Mouse (Mus musculus): Measurements from ENCODE around the gene Sec16b. TPM values are rescaled to one million over a fixed set of nuclear protein-coding genes. Genes with fewer than 3 reads are reported as not detected.

Sec16b gene
- polyA plus RNA-seq, 1 experiment from 2014 or later, result 1.0 TPM

DNA sequence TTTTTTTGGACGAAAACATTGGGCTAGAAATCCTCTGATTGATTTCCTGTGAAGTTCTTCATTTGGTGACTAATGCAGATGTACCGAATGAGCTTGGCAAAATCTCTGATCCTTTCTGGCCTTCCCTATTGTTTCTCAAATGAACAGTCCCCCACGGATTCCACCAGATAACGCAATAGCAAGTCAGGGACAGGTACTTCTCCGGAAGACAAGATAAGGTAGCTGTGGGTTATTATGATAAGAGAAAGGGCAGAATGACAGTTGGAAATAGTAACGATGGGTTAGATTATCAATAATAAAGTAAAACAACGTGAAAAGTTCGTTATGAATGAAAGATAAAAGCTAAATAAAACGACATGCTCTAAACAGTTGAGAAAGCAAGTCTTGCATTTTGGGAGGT lies 7.0 kb downstream of the Sec16b start:
- Histone ChIP-seq H3K9ac (no peak overlapping the region), H3K36me3 (no peaks in the 10 kb centered on the region), H3K4me3 (no peak overlapping the region), H3K4me2 (no peak overlapping the region), H3K4me1 (replicated peaks) (peaks cover 19% of the 10 kb centered on the region), H3K27ac (ENCODE audit: poor library complexity, severe bottlenecking) (no peak overlapping the region), H3K9me3 (replicated peaks) (no peaks in the 10 kb centered on the region), H3K27me3 (replicated peaks) (no peaks in the 10 kb centered on the region)
- ATAC-seq (ENCODE audit: insufficient number of reproducible peaks, low FRiP score), result no peak
- WGBS, result 45% methylated on average over 9 of the region's 9 CpGs

DNA sequence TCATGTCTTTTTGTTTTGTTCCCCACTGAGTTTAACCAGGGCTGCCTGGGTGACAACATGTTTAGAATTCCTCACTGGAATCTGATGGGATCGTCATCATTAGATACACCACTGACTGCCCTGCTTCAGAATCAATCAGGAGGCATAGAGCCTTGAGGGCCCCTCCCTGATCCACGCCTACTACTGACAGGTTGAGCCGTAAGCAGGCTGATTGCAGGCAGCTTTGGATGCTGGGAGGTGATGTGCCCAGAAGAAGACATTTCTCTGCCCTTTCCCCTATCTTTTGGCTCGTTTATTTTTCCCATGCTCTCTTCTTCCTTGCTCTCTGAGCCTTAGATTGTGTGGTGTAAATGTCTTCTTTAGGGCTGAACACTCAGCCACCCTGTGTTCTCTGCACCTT lies 7.8 kb downstream of the Sec16b start:
- Histone ChIP-seq H3K9me3 (replicated peaks) (no peaks in the 10 kb centered on the region), H3K4me2 (no peak overlapping the region), H3K4me3 (no peak overlapping the region), H3K36me3 (no peaks in the 10 kb centered on the region), H3K27me3 (replicated peaks) (no peaks in the 10 kb centered on the region), H3K9ac (no peak overlapping the region), H3K27ac (ENCODE audit: poor library complexity, severe bottlenecking) (no peak overlapping the region), H3K4me1 (replicated peaks) (peaks cover 20% of the 10 kb centered on the region)
- WGBS, result 56% methylated on average over 4 of the region's 4 CpGs
- ATAC-seq (ENCODE audit: insufficient number of reproducible peaks, low FRiP score), result no peak

DNA sequence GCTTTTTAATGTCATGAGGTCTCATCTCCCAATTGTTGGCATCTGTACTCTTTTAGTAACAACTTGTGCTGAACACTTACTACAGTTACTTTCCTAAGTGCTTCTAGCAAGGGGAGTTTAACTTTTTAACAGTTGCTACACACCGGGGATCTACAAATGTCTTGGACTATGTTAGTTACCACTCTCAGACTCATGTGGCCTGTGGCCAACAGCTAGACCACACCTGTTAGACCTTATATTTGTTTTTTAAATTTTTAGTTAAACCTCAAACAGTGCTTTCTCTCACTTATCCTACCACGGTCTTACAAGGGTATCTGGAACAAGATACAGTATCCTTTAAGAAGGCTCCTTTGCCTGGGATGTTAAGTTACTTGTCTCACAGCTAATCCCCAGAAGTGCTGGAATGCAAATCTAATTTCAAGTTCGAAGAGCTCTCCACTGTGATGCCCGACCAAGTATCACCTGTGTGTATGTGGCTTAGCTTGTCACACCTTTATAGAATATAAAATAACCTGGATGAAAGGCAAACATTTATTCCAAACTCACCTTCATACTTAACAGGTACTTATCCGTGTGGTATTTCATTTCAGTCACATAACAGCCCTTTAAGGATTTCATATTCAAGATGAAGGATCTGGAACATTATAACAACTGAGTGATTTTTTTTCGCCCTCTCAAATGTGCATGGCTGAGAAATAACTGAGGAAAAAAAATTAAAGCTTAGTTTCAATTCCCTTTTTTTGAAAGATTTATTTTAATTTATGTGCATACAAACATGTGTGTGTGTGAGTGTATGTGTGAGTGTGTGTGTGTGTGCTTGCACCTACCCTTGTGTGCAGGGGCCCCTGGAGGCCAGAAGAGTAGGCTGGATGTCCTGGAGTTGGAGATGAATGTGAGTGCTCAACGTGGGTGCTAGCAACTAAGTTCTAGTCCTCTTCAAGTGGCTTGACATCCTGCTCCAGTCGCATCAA lies 10.6 kb downstream of the Sec16b start:
- ATAC-seq (ENCODE audit: insufficient number of reproducible peaks, low FRiP score), result no peak
- 77% methylated on average over 8 of the region's 8 CpGs for WGBS
- no peaks in the 10 kb centered on the region for H3K27me3 ChIP-seq (replicated peaks)

DNA sequence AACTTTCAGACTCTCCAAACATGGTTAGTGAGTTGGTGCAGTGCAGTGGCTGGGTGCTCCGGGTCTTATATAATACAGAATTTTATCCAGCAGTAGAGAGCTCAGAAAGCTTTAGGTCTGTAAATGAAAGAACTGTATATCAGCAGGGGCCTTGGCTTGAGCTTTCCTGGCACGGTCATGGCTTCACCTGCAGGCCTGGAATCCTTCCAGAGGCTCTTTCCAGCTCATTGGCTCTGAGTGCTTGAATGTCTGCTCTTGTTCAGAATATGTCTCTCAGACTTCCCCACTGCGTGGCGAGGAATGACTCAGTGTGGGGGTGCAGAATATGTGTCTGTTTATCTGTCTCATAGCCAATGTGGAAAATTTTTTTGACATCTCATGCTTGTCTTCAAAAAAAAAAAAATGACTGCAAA lies 11.6 kb downstream of the Sec16b start:
- peaks cover 3% of the 10 kb centered on the region; the same call in 1 of the 2 replicates for H3K4me1 ChIP-seq (replicated peaks)
- no peaks in the 10 kb centered on the region for H3K27me3 ChIP-seq (replicated peaks)
- whole genome bisulfite sequencing, result 40% methylated on average over 4 of the region's 4 CpGs
- no peak overlapping the region for H3K4me2 ChIP-seq
- H3K36me3 ChIP-seq, result no peaks in the 10 kb centered on the region
- ATAC-seq (ENCODE audit: insufficient number of reproducible peaks, low FRiP score), result no peak
- H3K9me3 ChIP-seq (replicated peaks), result no peaks in the 10 kb centered on the region
- H3K27ac ChIP-seq (ENCODE audit: poor library complexity, severe bottlenecking), result no peak overlapping the region
- no peak overlapping the region for H3K4me3 ChIP-seq
- H3K9ac ChIP-seq, result no peak overlapping the region

More for the DNA sequence above, 10.6 kb downstream of the Sec16b start:
- Histone ChIP-seq H3K4me3 (no peak overlapping the region), H3K9ac (no peak overlapping the region), H3K27ac (ENCODE audit: poor library complexity, severe bottlenecking) (no peak overlapping the region), H3K4me1 (replicated peaks) (peaks cover 8% of the 10 kb centered on the region; the same call in 1 of the 2 replicates), H3K9me3 (replicated peaks) (no peaks in the 10 kb centered on the region), H3K4me2 (no peak overlapping the region), H3K36me3 (no peaks in the 10 kb centered on the region)

DNA sequence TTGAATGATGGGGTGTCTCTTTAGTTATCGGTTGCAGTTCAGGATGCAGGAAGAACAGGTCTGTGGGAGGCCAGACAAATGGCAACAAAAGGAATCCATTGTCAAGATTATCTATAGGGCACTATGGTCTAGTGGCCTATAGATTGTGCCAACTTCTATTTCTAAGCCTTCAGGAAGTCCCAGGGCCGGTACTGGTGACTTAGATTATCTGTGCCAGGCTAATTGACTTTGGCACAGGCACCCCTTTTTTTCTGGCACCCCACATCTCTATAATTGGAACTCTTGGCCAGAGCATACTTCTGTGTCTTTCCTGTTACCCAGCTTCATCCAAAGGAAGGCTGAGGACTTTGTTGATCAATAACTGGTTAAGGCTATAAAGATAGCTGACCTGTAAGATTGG lies 12.9 kb downstream of the Sec16b start:
- H3K27ac ChIP-seq (ENCODE audit: poor library complexity, severe bottlenecking), result no peak overlapping the region

DNA sequence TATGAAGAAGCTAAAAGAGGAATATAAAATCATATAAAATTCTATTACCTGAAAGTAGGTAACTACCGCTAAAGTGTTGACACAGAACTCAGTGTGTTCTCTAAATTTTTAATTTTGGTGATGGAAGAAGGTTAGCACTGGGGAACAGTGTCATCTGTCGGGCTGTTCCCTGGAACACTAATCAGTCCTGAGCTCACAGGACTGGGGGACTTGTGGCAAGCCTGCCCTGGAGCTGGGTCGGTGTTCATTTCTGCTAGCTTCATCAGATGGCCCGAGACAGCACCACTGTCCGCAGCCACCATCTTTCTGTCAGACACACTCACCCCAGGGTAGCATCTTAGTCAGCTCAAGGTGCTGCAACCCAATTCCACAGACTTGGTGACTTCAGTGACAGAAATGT lies 15.8 kb downstream of the Sec16b start:
- no peak overlapping the region for H3K4me3 ChIP-seq
- no peak for ATAC-seq (ENCODE audit: insufficient number of reproducible peaks, low FRiP score)
- H3K9ac ChIP-seq, result no peak overlapping the region
- no peaks in the 10 kb centered on the region for H3K9me3 ChIP-seq (replicated peaks)
- no peak overlapping the region for H3K27ac ChIP-seq (ENCODE audit: poor library complexity, severe bottlenecking)
- no peak overlapping the region for H3K4me2 ChIP-seq
- WGBS, result 85% methylated on average over 5 of the region's 5 CpGs
- no peaks in the 10 kb centered on the region for H3K36me3 ChIP-seq
- H3K4me1 ChIP-seq (replicated peaks), result peaks cover 3% of the 10 kb centered on the region; the same call in 1 of the 2 replicates
- H3K27me3 ChIP-seq (replicated peaks), result no peaks in the 10 kb centered on the region

More for the DNA sequence above, 12.9 kb downstream of the Sec16b start:
- no peaks in the 10 kb centered on the region for H3K9me3 ChIP-seq (replicated peaks)
- H3K9ac ChIP-seq, result no peak overlapping the region
- H3K4me3 ChIP-seq, result no peak overlapping the region
- peaks cover 3% of the 10 kb centered on the region; the same call in 1 of the 2 replicates for H3K4me1 ChIP-seq (replicated peaks)
- H3K27me3 ChIP-seq (replicated peaks), result no peaks in the 10 kb centered on the region
- no peaks in the 10 kb centered on the region for H3K36me3 ChIP-seq
- no peak for ATAC-seq (ENCODE audit: insufficient number of reproducible peaks, low FRiP score)
- H3K4me2 ChIP-seq, result no peak overlapping the region
- WGBS, result 59% methylated on average over 2 of the region's 2 CpGs

DNA sequence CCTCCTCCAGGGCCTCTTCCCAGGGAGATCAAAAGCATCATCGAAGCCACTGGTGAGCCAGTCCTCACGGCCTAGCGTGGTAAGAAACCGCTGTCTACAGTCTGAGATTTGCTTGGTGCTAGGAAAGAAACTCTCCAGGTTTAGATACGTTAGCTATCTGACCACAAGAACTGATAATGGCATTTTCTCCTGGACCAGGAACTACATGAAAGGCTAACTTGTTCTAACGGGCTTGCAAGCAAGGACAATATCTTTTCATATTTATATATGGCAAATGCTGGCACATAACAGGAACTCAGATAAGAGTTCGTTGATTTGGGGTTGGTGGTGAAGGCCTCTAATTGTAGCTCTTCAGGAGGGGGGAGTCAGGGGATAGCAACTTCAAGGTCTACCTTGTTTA lies 18.2 kb downstream of the Sec16b start:
- Histone ChIP-seq H3K4me3 (no peak overlapping the region), H3K4me2 (no peak overlapping the region), H3K27me3 (replicated peaks) (no peaks in the 10 kb centered on the region), H3K4me1 (replicated peaks) (no peaks in the 10 kb centered on the region), H3K27ac (ENCODE audit: poor library complexity, severe bottlenecking) (no peak overlapping the region), H3K9ac (no peak overlapping the region), H3K36me3 (no peaks in the 10 kb centered on the region), H3K9me3 (replicated peaks) (no peaks in the 10 kb centered on the region)
- 56% methylated on average over 7 of the region's 7 CpGs for WGBS
- no peak for ATAC-seq (ENCODE audit: insufficient number of reproducible peaks, low FRiP score)

DNA sequence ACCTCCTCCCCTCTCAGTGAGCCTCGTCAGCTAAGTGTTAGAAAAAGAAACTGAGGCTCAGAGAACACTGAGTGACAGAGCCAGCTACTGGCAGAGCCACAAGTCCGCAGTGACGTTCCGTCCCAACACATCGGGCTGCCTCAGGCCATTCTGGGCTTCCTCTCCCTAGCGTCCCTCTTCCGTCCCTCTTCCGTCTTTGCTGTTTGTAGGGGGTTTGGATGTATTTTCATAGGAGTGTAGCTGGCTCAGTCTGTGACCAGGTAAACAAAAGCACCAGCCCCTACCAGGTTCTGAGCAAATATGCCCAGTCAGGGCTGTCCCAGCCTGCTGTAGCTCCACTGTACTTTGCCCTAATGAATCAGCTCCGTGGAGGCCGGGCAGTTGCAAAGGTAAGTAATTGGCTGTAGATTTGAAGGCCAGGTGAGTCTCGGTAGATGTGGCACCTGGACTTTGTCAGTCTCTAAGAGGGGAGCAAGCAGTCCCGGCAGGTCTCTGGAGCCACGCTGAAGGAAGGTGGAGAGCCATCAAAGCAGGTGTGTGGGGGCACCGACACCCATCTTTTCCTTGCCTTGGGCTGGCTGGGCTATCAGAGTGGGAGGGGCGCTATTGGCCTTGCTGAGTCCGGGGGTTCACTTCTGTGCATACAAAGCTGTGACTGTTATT lies 19.3 kb downstream of the Sec16b start:
- Histone ChIP-seq H3K27me3 (replicated peaks) (no peaks in the 10 kb centered on the region), H3K9me3 (replicated peaks) (no peaks in the 10 kb centered on the region), H3K4me3 (no peak overlapping the region), H3K36me3 (no peaks in the 10 kb centered on the region), H3K9ac (no peak overlapping the region), H3K27ac (ENCODE audit: poor library complexity, severe bottlenecking) (no peak overlapping the region), H3K4me1 (replicated peaks) (no peaks in the 10 kb centered on the region), H3K4me2 (no peak overlapping the region)
- no peak for ATAC-seq (ENCODE audit: insufficient number of reproducible peaks, low FRiP score)
- WGBS, result 86% methylated on average over 16 of the region's 16 CpGs

DNA sequence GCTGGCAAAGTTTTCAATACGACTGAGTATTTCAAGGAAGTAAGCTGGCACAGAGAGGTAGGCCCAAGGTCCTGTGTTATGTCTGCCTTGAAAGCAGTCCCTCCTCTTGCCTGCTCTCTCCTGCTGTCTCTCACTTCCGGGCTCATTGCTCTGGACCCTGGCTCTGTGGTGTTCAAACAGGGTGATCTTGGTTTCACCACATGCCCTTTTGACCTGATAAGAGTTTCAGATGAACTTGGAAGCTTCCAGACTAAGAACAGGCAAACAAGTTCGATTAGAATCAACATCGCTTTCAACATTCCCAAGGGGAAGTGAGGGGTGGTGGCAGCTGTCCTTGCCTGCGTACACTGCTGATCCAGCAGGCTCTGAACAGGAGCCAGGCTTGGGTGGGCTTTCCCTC lies 20.1 kb downstream of the Sec16b start:
- Histone ChIP-seq H3K4me1 (replicated peaks) (no peaks in the 10 kb centered on the region), H3K4me3 (no peak overlapping the region), H3K4me2 (no peak overlapping the region), H3K27me3 (replicated peaks) (no peaks in the 10 kb centered on the region), H3K27ac (ENCODE audit: poor library complexity, severe bottlenecking) (no peak overlapping the region), H3K9ac (no peak overlapping the region), H3K9me3 (replicated peaks) (no peaks in the 10 kb centered on the region), H3K36me3 (no peaks in the 10 kb centered on the region)
- ATAC-seq (ENCODE audit: insufficient number of reproducible peaks, low FRiP score), result no peak
- WGBS, result 54% methylated on average over 5 of the region's 5 CpGs

DNA sequence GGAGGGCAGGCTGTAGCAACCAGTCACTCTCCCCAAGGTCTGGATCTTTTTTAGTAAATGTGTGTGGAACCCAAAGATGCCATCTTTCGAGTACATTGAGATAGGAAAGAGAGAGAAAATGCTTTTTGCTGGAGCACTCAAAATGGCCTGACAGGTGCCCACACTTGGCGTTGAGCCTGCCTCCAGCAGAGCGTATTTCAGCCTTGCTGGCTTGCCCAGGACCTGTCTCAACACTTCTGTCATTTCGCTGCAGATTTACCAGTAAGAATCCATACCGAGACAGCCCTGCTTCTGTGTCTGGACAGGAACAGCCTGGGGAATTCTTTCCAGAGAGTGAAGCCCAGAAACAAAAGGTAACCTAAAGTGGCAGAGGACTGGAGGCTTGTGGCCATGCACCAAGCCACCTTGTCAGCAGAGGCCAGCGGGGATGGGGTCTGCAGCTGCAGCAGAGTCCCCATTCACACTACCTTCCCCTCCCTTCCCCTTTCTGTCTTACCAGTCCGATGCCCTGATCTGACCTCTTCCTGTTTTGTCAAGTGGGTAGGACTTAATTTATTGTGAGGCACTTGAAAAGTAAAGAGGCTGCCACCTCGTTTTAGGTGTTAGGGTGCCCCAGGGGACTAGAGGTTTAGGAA lies 26.4 kb downstream of the Sec16b start:
- H3K9me3 ChIP-seq (replicated peaks), result no peaks in the 10 kb centered on the region
- H3K27me3 ChIP-seq (replicated peaks), result no peaks in the 10 kb centered on the region
- H3K36me3 ChIP-seq, result no peaks in the 10 kb centered on the region
- no peaks in the 10 kb centered on the region for H3K4me1 ChIP-seq (replicated peaks)
- H3K27ac ChIP-seq (ENCODE audit: poor library complexity, severe bottlenecking), result no peak overlapping the region
- H3K4me3 ChIP-seq, result no peak overlapping the region
- H3K9ac ChIP-seq, result no peak overlapping the region
- no peak for ATAC-seq (ENCODE audit: insufficient number of reproducible peaks, low FRiP score)
- H3K4me2 ChIP-seq, result no peak overlapping the region
- 42% methylated on average over 8 of the region's 8 CpGs for WGBS

DNA sequence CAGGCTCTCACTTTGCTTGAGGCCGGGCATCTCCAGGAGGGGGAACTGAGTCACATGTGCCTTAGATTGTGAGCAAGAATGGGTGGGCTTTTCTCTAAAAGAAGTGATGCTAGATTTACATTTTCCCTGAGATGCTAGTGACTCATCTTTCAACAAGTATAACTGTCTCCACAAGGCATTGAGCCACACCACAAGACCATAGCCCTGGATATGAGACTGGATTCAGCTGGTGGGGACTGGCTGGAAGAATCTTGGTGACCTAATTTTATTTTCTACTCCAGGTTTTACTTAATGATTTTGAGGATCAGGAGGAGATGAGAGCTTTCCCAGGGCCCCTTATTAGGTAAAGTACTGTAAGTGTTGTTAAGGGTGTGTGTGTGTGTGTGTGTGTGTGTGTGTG lies 29.0 kb downstream of the Sec16b start:
- Histone ChIP-seq H3K4me3 (no peak overlapping the region), H3K36me3 (no peaks in the 10 kb centered on the region), H3K27ac (ENCODE audit: poor library complexity, severe bottlenecking) (no peak overlapping the region), H3K9ac (no peak overlapping the region), H3K4me1 (replicated peaks) (no peaks in the 10 kb centered on the region), H3K9me3 (replicated peaks) (no peaks in the 10 kb centered on the region), H3K4me2 (no peak overlapping the region), H3K27me3 (replicated peaks) (no peaks in the 10 kb centered on the region)
- ATAC-seq (ENCODE audit: insufficient number of reproducible peaks, low FRiP score), result no peak
- 83% methylated on average over 1 of the region's 1 CpGs for WGBS
